Mouse (Mus musculus): Measurements from ENCODE around the gene Rlbp1.

The Rlbp1 gene

DNA sequence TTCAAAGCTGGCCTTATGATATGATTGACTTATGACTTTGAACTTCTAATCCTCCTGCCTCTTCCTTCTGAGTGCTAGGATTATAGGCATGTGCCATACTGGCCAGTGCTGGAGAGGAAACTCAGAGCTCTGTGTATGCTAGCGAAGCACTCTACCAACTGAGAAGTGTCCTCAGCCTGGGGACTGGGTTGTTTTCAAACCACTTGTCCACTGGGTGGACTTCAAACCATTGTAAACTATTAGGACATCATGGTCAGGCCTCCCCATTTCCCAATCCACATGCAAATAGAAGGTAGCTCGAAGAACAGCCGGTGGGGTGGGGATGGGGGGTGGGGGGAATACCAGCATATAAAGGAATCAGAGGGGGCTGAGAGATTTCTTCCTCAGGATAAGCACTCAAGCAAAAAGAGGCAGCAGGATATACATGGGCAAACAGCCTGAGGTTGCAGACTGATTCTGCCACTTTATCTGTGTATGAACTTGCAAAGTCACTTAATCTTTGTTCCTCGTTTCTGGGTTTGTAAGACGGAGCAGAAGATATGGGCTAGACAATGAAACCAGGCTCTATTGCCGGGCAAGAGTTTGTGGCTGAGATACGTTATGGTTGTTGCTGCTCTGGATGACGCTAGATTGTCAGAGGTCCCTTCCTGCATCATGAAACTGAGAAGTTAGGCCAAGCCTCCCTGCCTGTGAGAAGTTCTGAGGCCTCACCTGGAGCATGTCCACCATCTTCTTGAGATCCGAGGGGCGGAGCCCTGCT is 10.2 kb downstream of the Rlbp1 start:
- no peak for DNase-seq (ENCODE audit: low spot score in 2 of 2)

DNA sequence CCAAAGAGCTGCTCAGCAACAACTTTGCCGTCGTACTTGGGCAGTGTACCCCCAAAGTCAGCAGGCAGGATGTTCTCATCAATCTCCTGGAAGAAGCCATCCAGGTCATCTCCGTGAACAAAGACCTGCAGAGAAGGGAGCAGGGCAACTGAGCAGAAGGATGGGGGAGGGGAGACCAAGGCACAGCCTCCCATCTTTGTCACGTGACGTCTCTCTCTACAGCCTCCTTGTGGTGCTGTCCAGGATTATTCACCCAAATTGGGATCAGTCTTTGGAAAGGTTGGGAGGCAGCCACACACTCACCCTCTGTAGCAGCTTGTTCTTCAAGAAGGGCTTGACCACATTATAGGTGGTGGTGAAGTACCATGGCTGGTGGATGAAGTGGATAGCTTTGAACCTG is 11.3 kb downstream of the Rlbp1 start:
- no peak for DNase-seq (ENCODE audit: low spot score in 2 of 2)

DNA sequence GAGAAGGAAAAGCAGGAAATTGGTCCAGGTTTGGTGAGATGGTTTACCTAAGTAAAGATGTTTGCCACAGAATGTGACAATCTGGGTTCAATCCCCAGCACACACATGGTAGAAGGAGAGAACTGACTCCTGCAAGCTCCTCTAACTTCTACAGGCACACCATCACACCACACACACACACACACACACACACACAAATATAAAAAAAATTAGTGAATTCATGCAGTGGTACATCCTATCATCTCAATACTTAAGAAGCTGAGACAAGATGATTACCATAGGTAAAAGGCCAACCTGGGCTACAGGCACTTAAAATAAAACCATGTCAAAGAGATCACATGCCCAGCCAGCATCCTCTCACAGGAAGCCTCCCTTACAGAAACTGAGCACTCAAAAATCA is 12.8 kb downstream of the Rlbp1 start:
- no peak for DNase-seq (ENCODE audit: low spot score in 2 of 2)

DNA sequence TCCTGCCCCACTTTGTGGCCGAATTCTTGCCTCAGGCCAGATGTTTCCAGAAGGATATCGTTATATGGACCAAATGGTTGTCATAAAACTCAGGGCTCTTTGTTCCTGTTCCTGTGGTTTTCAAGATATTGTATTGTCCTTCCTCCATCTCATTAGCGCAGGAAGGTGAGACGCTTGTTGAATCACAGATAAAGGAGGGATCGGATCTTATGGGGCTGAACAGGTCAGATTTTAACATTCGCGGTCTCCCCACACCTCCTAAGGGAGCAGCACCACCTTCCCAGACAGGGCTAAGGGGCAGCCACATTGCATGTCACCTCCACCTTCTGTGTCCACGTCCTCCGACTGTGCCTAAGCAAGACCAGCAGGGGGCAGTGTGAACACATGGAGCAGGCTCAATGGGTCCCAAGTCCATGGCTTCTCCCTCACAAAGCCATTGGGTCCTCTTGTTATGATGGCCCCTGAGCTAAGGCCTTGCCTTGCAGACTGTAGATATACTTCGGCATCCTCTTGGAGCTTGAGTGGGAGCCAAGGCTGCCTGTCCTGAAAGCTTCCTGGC is 15.4 kb downstream of the Rlbp1 start:
- no peak for DNase-seq (ENCODE audit: low spot score in 2 of 2)

DNA sequence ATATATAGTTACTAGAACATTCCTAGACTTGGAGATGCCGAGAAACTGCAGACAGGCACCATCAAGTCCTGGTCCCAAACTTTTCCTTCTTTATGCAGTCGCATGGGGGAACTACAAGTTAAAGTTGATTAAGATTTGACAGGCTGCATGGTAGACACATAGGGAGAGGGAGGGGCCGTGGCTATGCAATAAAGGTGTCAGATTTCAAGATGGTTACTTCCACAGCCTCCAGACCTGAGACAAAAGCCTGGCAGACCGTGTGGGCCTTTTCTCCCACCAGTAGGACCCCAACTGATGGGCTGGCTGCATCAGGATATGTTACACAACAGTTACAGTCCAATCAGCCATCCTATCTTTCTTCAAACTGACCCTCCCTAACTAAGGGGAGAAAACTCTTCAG is 17.4 kb downstream of the Rlbp1 start:
- DNase-seq (ENCODE audit: low spot score in 2 of 2), result no peak

DNA sequence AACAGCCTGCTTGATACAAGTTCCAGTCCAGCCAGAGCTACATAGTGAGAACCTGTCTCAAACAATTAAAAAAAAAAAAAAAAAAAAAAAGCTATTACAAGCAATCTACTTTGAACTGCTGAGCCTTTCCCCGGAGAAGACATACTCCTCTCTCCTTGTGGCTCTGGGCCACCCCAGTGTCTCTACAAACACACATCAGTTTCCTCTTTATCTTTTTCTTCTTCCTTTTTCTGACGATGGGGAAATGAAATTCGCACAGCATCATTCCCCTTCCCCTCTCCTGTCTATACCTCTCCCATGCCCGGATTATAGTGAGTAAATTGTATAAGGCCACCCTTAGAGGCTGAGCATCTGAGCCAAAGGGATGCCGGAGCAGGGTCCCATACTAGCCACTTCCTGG is 18.2 kb downstream of the Rlbp1 start:
- no peak for DNase-seq (ENCODE audit: low spot score in 2 of 2)

DNA sequence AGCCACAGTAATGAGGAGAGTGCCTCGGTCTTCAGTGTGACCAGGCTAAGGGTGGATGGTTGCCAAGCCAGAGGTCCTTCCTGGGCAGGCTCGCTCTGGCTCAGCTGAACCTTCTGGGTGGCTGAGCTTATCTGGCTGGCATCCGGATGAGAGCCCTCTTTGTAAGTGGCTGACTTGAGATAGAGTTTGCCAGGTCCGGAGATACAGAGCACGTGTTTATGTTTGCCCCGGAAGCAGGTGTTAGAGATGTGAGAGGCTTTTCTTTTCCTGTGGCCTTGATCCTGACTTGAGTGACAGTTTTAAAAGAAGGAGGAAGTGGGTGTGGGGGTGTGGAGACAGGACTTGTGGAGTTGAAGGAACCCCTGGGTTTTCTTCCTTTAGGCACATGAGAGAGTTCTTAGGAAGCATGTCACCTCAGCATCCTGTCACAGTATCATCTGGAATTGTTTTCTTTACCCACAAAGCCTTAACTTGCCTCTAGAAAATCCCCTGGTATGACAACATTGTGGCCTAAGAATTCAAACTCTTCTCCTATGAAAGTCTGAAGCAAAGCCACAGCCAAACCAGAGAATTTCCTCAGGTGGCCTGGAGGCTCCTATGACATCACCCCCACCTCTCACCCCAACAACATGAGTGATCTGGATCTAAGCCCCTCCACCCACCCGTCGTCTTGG is 23.3 kb downstream of the Rlbp1 start:
- DNase-seq (ENCODE audit: low spot score in 2 of 2), result no peak

DNA sequence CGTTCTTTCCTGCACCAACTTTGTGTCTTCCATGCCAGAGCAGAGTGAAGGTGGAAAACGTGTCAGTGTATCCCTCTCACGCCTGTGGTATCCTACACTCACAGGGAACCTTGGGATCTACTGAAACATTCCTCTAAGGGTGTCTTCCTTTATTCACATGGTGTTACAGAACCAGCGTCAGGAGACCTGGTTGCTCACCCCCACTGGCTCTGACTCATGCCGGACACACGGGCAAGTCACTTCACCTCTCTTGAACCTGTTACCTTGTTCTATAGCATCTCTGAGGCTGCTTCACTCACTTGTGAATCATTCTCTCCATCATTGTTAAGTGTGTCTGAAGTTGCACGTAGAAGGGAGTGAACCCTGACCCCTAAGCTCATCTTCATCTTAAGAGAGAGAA is 24.0 kb downstream of the Rlbp1 start:
- no peak for DNase-seq (ENCODE audit: low spot score in 2 of 2)

DNA sequence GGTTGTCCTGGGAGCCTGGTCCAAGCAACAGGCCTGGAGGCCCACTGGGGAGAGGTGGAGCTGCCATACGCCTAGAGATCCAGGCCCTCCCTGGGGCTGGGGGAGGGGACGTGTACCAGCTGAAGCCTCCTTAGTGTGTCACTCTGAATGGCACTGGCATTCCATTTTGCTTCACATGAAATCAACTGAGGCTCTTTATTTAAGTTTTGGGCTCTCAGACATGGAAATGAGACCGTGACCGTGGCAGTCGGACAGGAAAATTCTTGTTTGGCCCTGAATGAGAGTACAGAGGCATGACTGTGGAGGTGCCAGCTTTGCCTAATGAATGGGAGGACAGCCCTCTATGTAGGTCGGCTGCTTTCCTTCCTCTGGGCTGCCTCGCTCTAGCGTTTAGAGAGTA is 24.6 kb downstream of the Rlbp1 start:
- DNase-seq (ENCODE audit: low spot score in 2 of 2), result peak in 1 of 2 experiments; percentile 47

DNA sequence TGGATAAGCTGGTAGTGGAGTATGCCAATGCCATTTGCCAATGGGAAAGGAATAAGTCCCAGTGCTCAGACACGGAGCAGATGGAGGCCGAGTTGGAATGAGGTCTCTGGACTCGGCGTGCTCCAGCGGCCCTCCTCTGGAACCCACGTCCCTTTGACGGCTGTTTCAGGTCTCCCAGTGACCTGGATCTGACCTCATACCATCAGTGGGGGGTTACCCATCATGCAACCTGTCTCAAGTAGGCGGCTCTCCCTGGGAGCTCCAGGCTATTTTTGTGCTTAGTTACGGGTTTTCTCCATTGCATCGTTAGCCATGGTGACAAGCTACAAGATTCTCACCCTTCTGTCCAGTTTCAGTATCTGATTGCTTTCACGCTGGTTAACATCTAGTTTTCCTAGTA is 26.8 kb downstream of the Rlbp1 start:
- DNase-seq (ENCODE audit: low spot score in 2 of 2), result no peak

DNA sequence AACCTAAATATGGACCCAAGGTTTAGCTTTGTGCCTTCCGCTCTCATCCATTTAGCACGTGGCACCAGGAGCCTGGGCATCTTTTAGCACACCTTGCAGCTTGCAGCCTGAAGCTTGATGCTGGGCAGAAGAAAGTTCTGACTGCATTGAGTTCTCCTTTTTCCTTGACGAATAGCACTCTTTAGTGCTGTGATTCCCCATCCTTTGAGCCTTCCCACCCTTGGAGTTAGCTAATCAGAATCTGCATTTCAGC is 27.7 kb downstream of the Rlbp1 start:
- no peak for DNase-seq (ENCODE audit: low spot score in 2 of 2)

DNA sequence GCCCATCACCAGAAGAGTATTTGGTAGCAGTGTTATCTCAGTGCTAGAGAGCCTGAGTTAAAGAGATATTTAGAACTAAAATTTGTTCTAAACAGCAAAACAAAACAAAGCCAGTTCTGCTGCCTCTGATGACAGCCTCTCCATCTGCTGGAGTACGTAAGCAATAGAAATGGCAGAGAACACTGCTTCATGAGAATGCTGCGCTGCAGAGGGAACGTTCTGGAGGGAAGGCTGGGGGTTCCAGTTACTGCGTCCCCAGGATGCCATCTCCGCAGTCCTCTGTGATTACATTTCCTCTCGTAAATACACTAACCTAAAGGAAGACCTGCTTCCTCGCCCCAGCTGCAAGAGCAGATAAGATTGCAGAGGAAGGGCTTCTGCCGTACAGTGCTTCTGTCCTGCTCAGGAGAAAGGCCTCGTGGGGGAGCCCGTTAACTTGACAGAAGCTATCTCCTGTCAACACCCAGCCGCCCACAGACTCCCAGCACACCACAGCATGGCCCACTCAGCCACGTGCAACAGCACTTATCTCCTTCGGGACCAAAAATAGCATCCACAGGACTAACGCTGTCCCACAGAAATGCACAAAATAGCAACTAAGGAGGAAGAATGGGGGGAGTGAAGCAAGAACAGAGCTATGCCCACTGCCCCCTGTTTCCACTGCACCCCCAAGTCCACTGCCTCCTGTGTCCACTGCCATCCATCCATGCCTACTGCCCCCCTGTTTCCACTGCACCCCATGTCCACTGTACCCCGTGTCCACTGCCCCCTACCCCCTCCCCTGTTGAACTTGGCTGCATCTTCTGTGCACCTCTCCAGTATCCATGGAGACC is 28.3 kb downstream of the Rlbp1 start:
- peak; percentile 90 to 96 for DNase-seq (ENCODE audit: low spot score in 2 of 2)

DNA sequence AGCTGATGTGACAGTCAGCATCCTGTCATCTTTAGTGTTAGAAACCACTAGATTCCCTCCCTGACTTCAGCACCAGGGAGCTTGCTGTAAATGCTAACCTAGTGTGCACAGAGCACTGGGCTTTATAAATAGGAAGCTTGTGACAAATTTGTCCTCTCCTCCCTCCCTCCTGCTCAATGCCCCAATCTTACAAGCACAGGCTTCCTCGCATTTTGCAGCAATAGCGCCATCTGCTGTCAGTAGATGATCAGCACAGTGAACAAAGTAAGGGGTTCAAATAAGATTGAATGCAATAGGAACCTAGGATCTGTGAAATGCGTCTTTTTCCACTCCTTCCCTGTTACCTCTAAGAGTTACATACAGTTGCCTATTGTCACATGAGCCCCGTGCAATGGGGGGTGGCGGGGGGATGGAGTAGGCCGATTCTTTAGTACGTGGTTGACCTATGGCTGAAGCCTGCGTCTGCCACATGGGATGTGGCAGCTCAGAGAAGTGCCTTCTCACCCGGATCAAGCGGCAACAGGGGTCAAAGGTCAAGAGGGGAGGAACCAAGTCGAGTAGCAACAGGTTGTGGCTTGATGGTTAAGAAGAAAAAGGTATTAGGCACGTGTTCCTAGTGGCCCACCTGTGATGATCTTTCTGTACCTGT is 37.0 kb downstream of the Rlbp1 start:
- DNase-seq (ENCODE audit: low spot score in 2 of 2), result peak; percentile 71 to 79

DNA sequence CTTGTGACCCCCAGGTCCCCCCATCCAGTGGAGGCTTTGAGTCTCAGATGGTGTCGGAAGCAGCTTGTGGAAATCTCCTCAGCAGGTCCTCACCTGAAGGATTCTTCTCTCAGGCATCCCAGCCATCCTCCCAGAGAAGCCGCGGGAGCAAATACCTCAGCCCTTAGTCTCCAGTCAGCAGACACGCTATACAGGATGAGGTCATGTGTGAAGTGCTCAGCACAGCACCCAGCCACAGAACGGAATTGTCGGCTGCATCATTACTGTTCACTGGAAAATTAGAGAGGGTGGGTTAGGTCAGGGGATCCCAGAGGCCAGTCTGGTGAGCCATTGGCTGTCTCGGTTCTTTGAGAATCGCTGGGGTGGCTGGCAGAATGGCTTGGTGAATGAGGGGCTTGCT is 38.0 kb downstream of the Rlbp1 start:
- DNase-seq (ENCODE audit: low spot score in 2 of 2), result no peak

DNA sequence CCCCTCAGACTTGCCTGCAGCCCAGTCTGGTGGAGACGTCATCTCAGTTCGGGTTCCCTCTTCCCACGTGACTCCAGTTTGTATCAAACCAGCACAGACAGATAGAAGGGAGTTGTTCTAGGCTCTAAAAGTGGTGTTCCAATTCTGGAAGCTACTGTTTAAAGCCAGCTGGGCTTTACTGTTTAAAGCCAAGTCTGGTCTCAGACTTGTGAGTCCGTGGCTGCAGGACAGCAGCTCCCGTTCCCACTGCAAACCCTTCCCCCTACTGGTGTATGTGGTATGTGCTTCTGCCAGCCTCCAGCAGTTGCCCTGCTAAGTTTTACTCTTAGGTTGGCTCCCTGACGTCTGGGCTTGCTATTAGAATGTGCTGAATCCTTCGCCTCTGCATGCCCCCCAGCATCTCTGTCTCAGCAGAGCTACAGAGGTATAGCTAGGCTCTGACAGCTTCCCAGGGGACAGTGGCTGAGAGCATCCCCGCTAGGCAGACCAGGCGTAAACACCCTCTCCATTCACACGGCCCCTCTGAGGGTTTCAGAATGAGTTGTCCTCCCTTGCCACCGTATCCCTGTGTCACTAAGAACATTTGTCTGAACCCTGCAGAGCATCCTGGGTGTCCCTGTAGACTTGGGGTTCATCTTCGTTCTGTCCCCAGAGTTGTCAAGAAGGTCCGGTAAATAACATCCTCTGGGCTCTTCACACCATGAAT is 39.6 kb downstream of the Rlbp1 start:
- DNase-seq (ENCODE audit: low spot score in 2 of 2), result peak in 1 of 2 experiments; percentile 50

DNA sequence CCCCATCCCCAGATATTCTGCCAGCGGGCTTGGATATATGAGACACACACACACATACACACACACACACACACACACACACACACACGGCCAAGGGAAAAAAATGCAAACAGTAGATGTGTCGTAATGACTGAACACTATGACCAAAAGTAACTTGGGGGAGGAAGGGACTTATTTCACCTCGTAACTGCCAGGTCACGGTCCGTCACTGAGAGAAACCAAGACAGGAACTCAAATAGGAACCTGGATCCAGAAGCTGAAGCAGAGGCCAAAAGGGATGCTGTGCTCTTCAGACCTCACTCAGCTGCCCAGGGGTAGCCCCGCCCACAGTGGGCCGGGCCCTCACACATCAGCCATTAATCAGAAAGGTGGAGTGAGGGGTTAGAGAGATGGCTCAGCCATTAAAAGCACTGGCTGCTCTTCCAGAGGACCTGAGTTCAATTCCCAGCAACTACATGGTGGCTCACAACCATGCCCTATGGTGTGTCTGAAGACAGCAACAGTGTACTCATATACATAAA is 40.2 kb downstream of the Rlbp1 start:
- no peak for DNase-seq (ENCODE audit: low spot score in 2 of 2)

DNA sequence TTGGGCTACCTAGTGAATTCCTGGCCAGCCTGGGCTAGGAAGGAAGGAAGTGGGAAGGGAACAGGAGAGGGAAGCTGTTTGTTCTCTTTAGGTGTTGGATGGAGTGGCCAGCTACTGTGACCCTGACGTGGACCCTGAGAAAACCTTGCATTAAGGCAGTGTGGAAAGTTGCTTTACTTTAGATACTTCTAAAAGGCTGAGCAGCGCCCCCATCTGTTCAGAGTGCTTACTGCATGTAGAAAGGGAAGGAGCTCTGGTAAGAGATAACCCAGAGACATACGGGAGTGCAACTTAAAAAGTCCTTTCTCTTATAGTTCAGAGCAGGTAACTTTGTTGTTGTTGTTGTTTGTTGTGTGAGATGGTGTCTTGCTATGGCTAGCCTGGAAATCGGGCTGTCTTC is 40.9 kb downstream of the Rlbp1 start:
- no peak for DNase-seq (ENCODE audit: low spot score in 2 of 2)

DNA sequence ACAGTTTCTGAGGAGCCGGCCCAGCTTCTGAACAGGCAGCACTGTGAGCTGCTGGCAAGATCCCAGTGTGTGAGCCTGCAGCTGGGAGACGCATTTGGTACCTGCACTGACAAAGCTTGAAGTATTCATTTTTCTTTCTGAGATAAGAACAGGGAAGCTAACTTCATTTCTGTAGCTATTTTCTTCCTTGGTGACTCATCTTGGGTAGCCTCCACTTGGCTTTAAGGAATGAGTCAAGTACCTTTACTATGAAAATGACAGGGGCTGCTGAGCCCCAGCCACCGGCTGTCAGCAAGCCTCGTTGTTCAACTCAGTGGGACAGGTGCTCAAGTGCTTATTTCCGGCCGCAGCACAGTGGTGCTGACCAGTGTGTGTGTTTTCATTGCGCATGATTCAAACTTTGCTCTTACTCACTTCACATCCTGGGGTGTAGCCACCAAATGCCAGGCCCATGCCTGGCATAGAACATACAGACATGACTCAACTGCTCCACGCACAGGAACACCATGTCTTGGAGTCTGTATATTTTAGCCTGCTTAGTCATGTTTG is 50.4 kb downstream of the Rlbp1 start:
- peak; percentile 53 to 57 for DNase-seq (ENCODE audit: low spot score in 2 of 2)

DNA sequence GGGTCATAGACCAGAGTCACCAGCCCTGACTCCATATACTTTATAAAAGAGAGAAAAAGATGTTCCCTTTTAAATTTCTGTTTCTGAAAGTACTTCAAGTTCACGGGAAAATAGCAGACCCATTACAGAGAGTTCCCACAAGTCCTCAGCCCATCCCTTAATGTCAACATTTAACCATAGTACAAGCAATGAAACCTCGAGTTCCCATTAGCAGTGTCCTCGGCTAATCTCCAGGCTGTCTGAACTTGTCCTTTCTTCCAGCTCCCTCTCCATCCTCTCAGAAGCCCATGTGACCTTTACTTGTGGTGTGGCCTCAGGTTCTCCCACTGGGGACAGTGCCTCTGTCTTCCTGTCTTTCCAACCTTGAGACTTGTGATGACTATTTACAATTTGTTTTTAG is 53.4 kb downstream of the Rlbp1 start:
- DNase-seq (ENCODE audit: low spot score in 2 of 2), result no peak

DNA sequence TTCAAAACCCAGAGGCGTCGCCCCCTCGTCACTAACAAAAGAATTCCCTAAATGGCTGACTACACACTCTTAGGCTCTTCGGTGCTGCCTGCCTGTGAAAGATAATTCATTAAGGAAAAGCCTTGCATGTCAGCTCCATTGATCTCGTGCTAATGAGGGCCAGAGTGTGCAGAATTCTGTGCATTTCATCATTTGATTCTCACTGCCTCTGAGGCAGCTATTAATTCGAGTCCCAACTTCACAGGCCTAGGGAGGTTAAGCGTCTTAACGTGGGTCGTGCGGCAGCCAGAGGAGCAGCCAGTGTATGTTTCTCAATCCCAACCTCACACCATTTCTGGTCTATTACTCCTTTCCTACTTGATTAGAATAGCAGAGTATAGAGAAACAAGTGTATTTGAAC is 55.7 kb downstream of the Rlbp1 start:
- no peak for DNase-seq (ENCODE audit: low spot score in 2 of 2)

DNA sequence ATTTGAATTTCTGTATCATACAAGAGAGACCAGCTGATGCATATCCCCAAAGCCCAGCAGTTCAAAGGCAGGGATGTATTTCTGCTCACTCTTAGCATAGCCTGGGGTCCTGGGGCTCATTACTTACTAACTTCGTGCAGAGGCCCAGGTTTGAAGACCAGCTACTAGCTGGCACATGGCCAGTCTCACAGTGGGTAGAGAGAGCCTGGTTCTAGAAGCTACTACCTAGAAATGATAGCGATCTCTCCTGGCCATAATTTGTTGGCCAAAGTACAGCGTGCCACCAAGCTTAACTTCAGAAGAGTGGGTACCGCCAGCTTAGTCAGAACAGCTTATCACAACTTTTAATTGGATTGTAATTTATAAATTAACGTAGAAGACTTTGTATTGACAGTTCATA is 58.1 kb downstream of the Rlbp1 start:
- DNase-seq (ENCODE audit: low spot score in 2 of 2), result no peak

Data from right cerebral cortex, postnatal 36 days (tissue).